Mouse (Mus musculus) limb, embryonic 11.5 days (tissue): ENCODE results near the gene Ppfia4. TPM values are rescaled to one million over a fixed set of nuclear protein-coding genes. Genes with fewer than 3 reads are reported as not detected.
"Not testable (repeated sequence)": the region's sequence is repeated elsewhere in the genome, so short reads cannot be mapped to it uniquely, and the experiment has no call there.

Source experiments
- ATAC-seq: fragments of 200-750 bp; cut with Nextera tagmentation; 2 replicates; pipeline ENCODE4 v1.8.0; 2017; ENCODE audit warnings: low read depth; ENCODE audit not compliant: insufficient number of reproducible peaks, low FRiP score, low TSS enrichment
- DNase-seq: peaks from one replicate; pipeline ENCODE4 v3.0.0-alpha.2; 2015; ENCODE audit warnings: low spot score
- H3K27ac ChIP-seq: fragments of 300-500 bp; sonication (generic); replicated peaks from 2 replicates; pipeline ENCODE4 v1.5.1; 2014; ENCODE audit warnings: low read depth, mild to moderate bottlenecking, low read length
- H3K27me3 ChIP-seq: fragments of 300-500 bp; sonication (generic); 2 replicates; pipeline ENCODE4 v1.6.1; 2014; ENCODE audit warnings: mild to moderate bottlenecking, low read length, mixed read lengths; ENCODE audit not compliant: control insufficient read depth, insufficient read depth
- H3K36me3 ChIP-seq: fragments of 300-500 bp; sonication (generic); 2 replicates; pipeline ENCODE4 v1.6.1; 2014; ENCODE audit warnings: mild to moderate bottlenecking, low read length, moderate library complexity, mixed read lengths; ENCODE audit not compliant: control insufficient read depth, insufficient read depth
- H3K4me1 ChIP-seq: fragments of 300-500 bp; sonication (generic); 2 replicates; pipeline ENCODE4 v1.6.1; 2014; ENCODE audit warnings: low read length, mixed read lengths; ENCODE audit not compliant: control insufficient read depth, insufficient read depth
- H3K4me2 ChIP-seq: fragments of 300-500 bp; sonication (generic); 2 replicates; pipeline ENCODE4 v1.6.1; 2014; ENCODE audit warnings: low read depth, mild to moderate bottlenecking, moderate library complexity; ENCODE audit not compliant: severe bottlenecking
- H3K4me3 ChIP-seq: fragments of 300-500 bp; sonication (generic); 2 replicates; pipeline ENCODE4 v1.5.1; 2014; ENCODE audit warnings: low read depth, low read length
- H3K9ac ChIP-seq: fragments of 300-500 bp; sonication (generic); 2 replicates; pipeline ENCODE4 v1.6.1; 2014; ENCODE audit warnings: mild to moderate bottlenecking, low read length
- H3K9me3 ChIP-seq: fragments of 300-500 bp; sonication (generic); 2 replicates; pipeline ENCODE4 v1.6.1; 2016; ENCODE audit warnings: low read length; ENCODE audit not compliant: control insufficient read depth
- WGBS: fragments of 180-500 bp; shearing (Covaris S2); extraction: QIAGEN DNeasy Blood & Tissue Kit; methylation state at CpG from one replicate; pipeline ENCODE4 v1.1.7; 2014; 5-methylcytosine and 5-hydroxymethylcytosine counted together
- polyA plus RNA-seq: library from polyadenylated mRNA; unstranded; fragments of >200 nt; fragmentation: Nextera tagmentation; extraction: Ambion mirVana; gene quantifications from 2 replicates; pipeline ENCODE4 v1.2.1, GENCODE M21; 2014

Gene Ppfia4
- polyA plus RNA-seq, 1 experiment from 2014 or later: 2.3 TPM

- H3K4me1 ChIP-seq, H3K9ac ChIP-seq, H3K27ac ChIP-seq, DNase-seq, H3K9me3 ChIP-seq, H3K4me3 ChIP-seq, ATAC-seq, H3K27me3 ChIP-seq, H3K36me3 ChIP-seq, H3K4me2 ChIP-seq: not testable (repeated sequence)
- 89% methylated on average over 1 of the region's 1 CpGs for WGBS
Measured at GRCm38 (mm10) chr1:134249681-134250080, 83.0 kb downstream of the Ppfia4 start.

Other genes with a start within 250 kb of the Ppfia4 start
- gene Chit1, start 221.7 kb downstream of the Ppfia4 start, polyA plus RNA-seq: not detected in 2 replicates
- 2.0 and 2.5 TPM in 2 replicates for gene Chil1, start 150.8 kb downstream of the Ppfia4 start, polyA plus RNA-seq
- 3.4 and 4.8 TPM in 2 replicates for gene Mybph, start 139.5 kb downstream of the Ppfia4 start, polyA plus RNA-seq
- 0.87 and 0.88 TPM in 2 replicates for gene Adora1, start 97.5 kb downstream of the Ppfia4 start, polyA plus RNA-seq
- gene Myog, start 42.9 kb downstream of the Ppfia4 start, polyA plus RNA-seq: 30.5 and 31.5 TPM in 2 replicates
- gene Tmem183a, start 29.1 kb upstream of the Ppfia4 start, polyA plus RNA-seq: 117 and 119 TPM in 2 replicates
- not detected in 2 replicates for gene 4933406M09Rik, start 53.0 kb upstream of the Ppfia4 start, polyA plus RNA-seq
- 33.5 and 36.1 TPM in 2 replicates for gene Cyb5r1, start 72.6 kb upstream of the Ppfia4 start, polyA plus RNA-seq
- 91.9 and 93.2 TPM in 2 replicates for gene Adipor1, start 82.5 kb upstream of the Ppfia4 start, polyA plus RNA-seq
- 37.3 and 41.7 TPM in 2 replicates for gene Klhl12, start 122.6 kb upstream of the Ppfia4 start, polyA plus RNA-seq
- gene Rabif, start 161.7 kb upstream of the Ppfia4 start, polyA plus RNA-seq: 38.3 and 39.1 TPM in 2 replicates
- not detected in 2 replicates for gene Mgat4e, start 216.8 kb upstream of the Ppfia4 start, polyA plus RNA-seq
- gene Kdm5b, start 227.2 kb upstream of the Ppfia4 start, polyA plus RNA-seq: 90.9 and 98.2 TPM in 2 replicates